Mouse (Mus musculus) cerebellum, adult 18-20 months (tissue): ENCODE measurements at regions not wholly inside any gene's neighbourhood (a gene's known extent, or its start where the extent isn't known, plus 50 kb on each side); places are given as distances from the start of the nearest gene placed in this dataset.

Source experiments
- DNase-seq, 2 experiments: peaks; one replicate each; pipeline ENCODE4 v3.0.0; 2021

GRCm38 (mm10) chr7:68851981-68852575 lies 103.0 kb upstream of the Arrdc4 start:
- DNase-seq: no peak

- no peak for DNase-seq
These were observed 95.6 kb upstream of the Arrdc4 start for GRCm38 (mm10) chr7:68844606-68845005.

- DNase-seq: no peak
These were observed 94.3 kb upstream of the Arrdc4 start for GRCm38 (mm10) chr7:68843374-68843773.

GRCm38 (mm10) chr7:68833977-68834791 lies 85.1 kb upstream of the Arrdc4 start:
- peak in 1 of 2 experiments; percentile 17 for DNase-seq

GRCm38 (mm10) chr7:68833517-68833916 lies 84.5 kb upstream of the Arrdc4 start:
- no peak for DNase-seq

GRCm38 (mm10) chr7:68829861-68830260 lies 80.8 kb upstream of the Arrdc4 start:
- DNase-seq: peak; percentile 68 to 77

- DNase-seq: no peak
These were observed 75.4 kb upstream of the Arrdc4 start for GRCm38 (mm10) chr7:68824399-68824798.

- DNase-seq: no peak
These were observed 74.6 kb upstream of the Arrdc4 start for GRCm38 (mm10) chr7:68823646-68824045.

- DNase-seq: peak; percentile 47 to 64
These were observed 74.1 kb upstream of the Arrdc4 start for GRCm38 (mm10) chr7:68823189-68823588.

GRCm38 (mm10) chr7:68814823-68815666 lies 66.0 kb upstream of the Arrdc4 start:
- DNase-seq: no peak

- DNase-seq: no peak
These were observed 60.7 kb upstream of the Arrdc4 start for GRCm38 (mm10) chr7:68809782-68810181.
